Mouse (Mus musculus) embryonic fibroblast, embryonic 13.5 days (primary cell): ENCODE measurements around the gene 6030408B16Rik. TPM values are rescaled to one million over a fixed set of nuclear protein-coding genes. Genes with fewer than 3 reads are reported as not detected.
"Not testable (repeated sequence)": the region's sequence is repeated elsewhere in the genome, so short reads cannot be mapped to it uniquely, and the experiment has no call there.

Source experiments
- H3K27ac ChIP-seq: 2 replicates; pipeline ENCODE4 v1.5.1; 2012; ENCODE audit warnings: low read length, control low read depth, inconsistent platforms; ENCODE audit not compliant: insufficient read depth
- H3K4me1 ChIP-seq: 2 replicates; pipeline ENCODE4 v1.6.1; 2011; ENCODE audit warnings: low read length; ENCODE audit not compliant: control insufficient read depth, insufficient read depth
- H3K4me3 ChIP-seq: 2 replicates; pipeline ENCODE4 v1.5.1; 2011; ENCODE audit warnings: mild to moderate bottlenecking, control low read depth, low read length; ENCODE audit not compliant: insufficient read depth
- CTCF ChIP-seq: IDR thresholded peaks from 2 replicates; pipeline ENCODE4 v1.5.1; 2011; ENCODE audit warnings: mild to moderate bottlenecking, control low read depth, low read length, moderate library complexity, borderline replicate concordance; ENCODE audit not compliant: insufficient read depth
- POLR2A ChIP-seq: IDR thresholded peaks from 2 replicates; pipeline ENCODE4 v1.6.1; 2011; ENCODE audit warnings: low read depth, mild to moderate bottlenecking, control low read depth, low read length, moderate library complexity
- polyA plus RNA-seq: library from polyadenylated mRNA; stranded (reverse); fragments of >200 nt; gene quantifications from 2 replicates; pipeline ENCODE4 v1.2.4, GENCODE M21; 2011; ENCODE audit warnings: low read depth; ENCODE audit not compliant: missing spikeins, insufficient read length

The 6030408B16Rik gene
- polyA plus RNA-seq, 1 experiment, result not detected

- H3K27ac ChIP-seq, result peak overlapping the region; percentile 92
- H3K4me1 ChIP-seq, result peaks cover 16% of the 10 kb centered on the region
- no peak overlapping the region for H3K4me3 ChIP-seq
- TF ChIP-seq POLR2A (no peak), CTCF (no peak)
Observed at GRCm38 (mm10) chr15:101320010-101320617, 27.1 kb downstream of the 6030408B16Rik start.

GRCm38 (mm10) chr15:101320618-101321041, 27.6 kb downstream of the 6030408B16Rik start:
- TF ChIP-seq POLR2A (no peak), CTCF (no peak)
- peaks cover 16% of the 10 kb centered on the region for H3K4me1 ChIP-seq
- H3K4me3 ChIP-seq, result no peak overlapping the region
- H3K27ac ChIP-seq, result peak overlapping the region; percentile 92

- Histone ChIP-seq H3K27ac (peak overlapping the region; percentile 92), H3K4me1 (peaks cover 16% of the 10 kb centered on the region), H3K4me3 (no peak overlapping the region)
- TF ChIP-seq POLR2A (no peak), CTCF (no peak)
Observed at GRCm38 (mm10) chr15:101321126-101321525, 28.1 kb downstream of the 6030408B16Rik start.

GRCm38 (mm10) chr15:101322106-101322505, 29.1 kb downstream of the 6030408B16Rik start:
- H3K27ac ChIP-seq, result no peak overlapping the region
- peaks cover 16% of the 10 kb centered on the region for H3K4me1 ChIP-seq
- H3K4me3 ChIP-seq, result no peak overlapping the region
- TF ChIP-seq CTCF (no peak), POLR2A (no peak)

- no peak for TF ChIP-seq POLR2A
- H3K4me1 ChIP-seq, result peaks cover 16% of the 10 kb centered on the region
Observed at GRCm38 (mm10) chr15:101322640-101323039, 29.6 kb downstream of the 6030408B16Rik start.

GRCm38 (mm10) chr15:101323511-101323910, 30.5 kb downstream of the 6030408B16Rik start:
- TF ChIP-seq POLR2A, result no peak
- Histone ChIP-seq H3K27ac (no peak overlapping the region), H3K4me3 (no peak overlapping the region), H3K4me1 (peaks cover 16% of the 10 kb centered on the region)

More at GRCm38 (mm10) chr15:101322640-101323039, 29.6 kb downstream of the 6030408B16Rik start:
- H3K27ac ChIP-seq, result no peak overlapping the region
- H3K4me3 ChIP-seq, result no peak overlapping the region

GRCm38 (mm10) chr15:101324409-101324808, 31.4 kb downstream of the 6030408B16Rik start:
- not testable (repeated sequence) for H3K27ac ChIP-seq, H3K4me3 ChIP-seq
- peaks cover 19% of the 10 kb centered on the region for H3K4me1 ChIP-seq

GRCm38 (mm10) chr15:101325991-101326534, 33.1 kb downstream of the 6030408B16Rik start:
- no peak for TF ChIP-seq POLR2A
- no peak for TF ChIP-seq CTCF
- Histone ChIP-seq H3K27ac (no peak overlapping the region), H3K4me3 (no peak overlapping the region), H3K4me1 (peaks cover 12% of the 10 kb centered on the region)

- H3K27ac ChIP-seq, result no peak overlapping the region
- no peak overlapping the region for H3K4me3 ChIP-seq
- H3K4me1 ChIP-seq, result peaks cover 7% of the 10 kb centered on the region
- TF ChIP-seq CTCF, result peak; percentile 82; the same call in 1 of the 2 replicates
- no peak for TF ChIP-seq POLR2A
Observed at GRCm38 (mm10) chr15:101327282-101327681, 34.3 kb downstream of the 6030408B16Rik start.

- peaks cover 7% of the 10 kb centered on the region for H3K4me1 ChIP-seq
- no peak overlapping the region for H3K4me3 ChIP-seq
- TF ChIP-seq POLR2A (no peak), CTCF (no peak)
- no peak overlapping the region; the same call in 1 of the 2 replicates for H3K27ac ChIP-seq
Observed at GRCm38 (mm10) chr15:101328876-101329563, 36.0 kb downstream of the 6030408B16Rik start.

- H3K27ac ChIP-seq, result no peak overlapping the region
- no peak for TF ChIP-seq POLR2A
- no peak for TF ChIP-seq CTCF
- H3K4me3 ChIP-seq, result no peak overlapping the region
- H3K4me1 ChIP-seq, result peaks cover 7% of the 10 kb centered on the region
Observed at GRCm38 (mm10) chr15:101329564-101329892, 36.5 kb downstream of the 6030408B16Rik start.
